Mouse (Mus musculus): Measurements from ENCODE around the gene Srpk1. TPM values are rescaled to one million over a fixed set of nuclear protein-coding genes. Genes with fewer than 3 reads are reported as not detected.
A peak's percentile ranks its signal among the peaks of the same experiment; 100 is the strongest.

Gene Srpk1
- total and polyA plus RNA-seq, 3 experiments, result 119 to 211 (median 125) TPM

- TF ChIP-seq ZNF384 (IDR thresholded peaks at IDR 0.05; ENCODE audit: low read depth, low read length) (no peak), MXI1 (IDR thresholded peaks at IDR 0.05; ENCODE audit: low read depth, low read length) (no peak; the same call in 1 of the 2 replicates)
These were observed 6.0 kb upstream of the Srpk1 start (continued) for GRCm38 (mm10) chr17:28628248-28629124.

GRCm38 (mm10) chr17:28626937-28627336 is 4.4 kb upstream of the Srpk1 start:
- Histone ChIP-seq H3K79me2 (ENCODE audit: control insufficient read depth, insufficient read depth, low read length, poor library complexity) (peaks cover 5% of the 10 kb centered on the region), H3K9ac (ENCODE audit: control insufficient read depth, low read depth, low read length, poor library complexity, severe bottlenecking) (no peak overlapping the region), H3K36me3 (ENCODE audit: control insufficient read depth in 1 of 2, insufficient read depth in 2 of 2, low read length in 2 of 2) (peaks cover 0 to 42% of the 10 kb centered on the region in 2 experiments; a peak in 2 of 4 replicates), H3K9me3 (replicated peaks; ENCODE audit: insufficient read depth, low read length) (no peaks in the 10 kb centered on the region), H3K4me3 (ENCODE audit: control insufficient read depth in 1 of 2, insufficient read depth in 1 of 2, low read depth in 2 of 2, low read length in 2 of 2) (no peak overlapping the region), H3K27ac (ENCODE audit: control insufficient read depth, low read depth, low read length) (no peak overlapping the region), H3K27me3 (ENCODE audit: control insufficient read depth in 1 of 2, insufficient read depth in 2 of 2, low read length in 2 of 2) (no peaks in the 10 kb centered on the region), H3K4me1 (ENCODE audit: control insufficient read depth in 1 of 2, insufficient read depth in 2 of 2, low read length in 2 of 2) (peaks cover 36 to 47% of the 10 kb centered on the region in 2 experiments)
- TF ChIP-seq E2F4 (IDR thresholded peaks at IDR 0.05; ENCODE audit: borderline replicate concordance, low read depth, low read length) (no peak), ZKSCAN1 (IDR thresholded peaks at IDR 0.05; ENCODE audit: low read depth, low read length) (no peak), EP300 (IDR thresholded peaks at IDR 0.05; ENCODE audit: low read depth in 1 of 2, low read length in 2 of 2) (peak in 1 of 2 experiments; percentile 24; a peak in 1 of 4 replicates), TCF12 (IDR thresholded peaks at IDR 0.05; ENCODE audit: low read depth, low read length) (no peak)
- peak; percentile 41 for DNase-seq (ENCODE audit: low read depth, low spot score)

GRCm38 (mm10) chr17:28625327-28625726 is 2.8 kb upstream of the Srpk1 start:
- no peaks in the 10 kb centered on the region for H3K27me3 ChIP-seq (ENCODE audit: control insufficient read depth in 1 of 2, insufficient read depth in 2 of 2, low read length in 2 of 2)
- H3K9ac ChIP-seq (ENCODE audit: control insufficient read depth, low read depth, low read length, poor library complexity, severe bottlenecking), result peak overlapping the region; percentile 55
- H3K79me2 ChIP-seq (ENCODE audit: control insufficient read depth, insufficient read depth, low read length, poor library complexity), result peaks cover 21% of the 10 kb centered on the region
- H3K4me3 ChIP-seq (ENCODE audit: control insufficient read depth in 1 of 2, insufficient read depth in 1 of 2, low read depth in 2 of 2, low read length in 2 of 2), result no peak overlapping the region; a peak in 1 of 4 replicates
- H3K36me3 ChIP-seq (ENCODE audit: control insufficient read depth in 1 of 2, insufficient read depth in 2 of 2, low read length in 2 of 2), result peaks cover 1 to 43% of the 10 kb centered on the region in 2 experiments
- DNase-seq (ENCODE audit: low read depth, low spot score), result peak; percentile 90
- peak overlapping the region; percentile 93 for H3K27ac ChIP-seq (ENCODE audit: control insufficient read depth, low read depth, low read length)
- no peaks in the 10 kb centered on the region for H3K9me3 ChIP-seq (replicated peaks; ENCODE audit: insufficient read depth, low read length)
- peaks cover 36 to 47% of the 10 kb centered on the region in 2 experiments for H3K4me1 ChIP-seq (ENCODE audit: control insufficient read depth in 1 of 2, insufficient read depth in 2 of 2, low read length in 2 of 2)
- TF ChIP-seq EP300 (IDR thresholded peaks at IDR 0.05; ENCODE audit: low read depth in 1 of 2, low read length in 2 of 2) (peak; percentile 86 to 94), NELFE (IDR thresholded peaks at IDR 0.05; ENCODE audit: low read depth, low read length) (peak; percentile 48), POLR2A (IDR thresholded peaks at IDR 0.05; ENCODE audit: control insufficient read depth in 1 of 2, insufficient read depth in 1 of 2, low read depth in 1 of 2, low read length in 2 of 2, poor library complexity in 1 of 2) (no peak), TAL1 (IDR thresholded peaks at IDR 0.05; ENCODE audit: low read length) (peak; percentile 69), GABPA (IDR thresholded peaks at IDR 0.05; ENCODE audit: low read depth, low read length) (peak; percentile 60), HCFC1 (IDR thresholded peaks at IDR 0.05; ENCODE audit: low read depth, low read length) (peak; percentile 40), JUND (IDR thresholded peaks at IDR 0.05; ENCODE audit: low read depth, low read length) (peak; percentile 68), MAFK (IDR thresholded peaks at IDR 0.05; ENCODE audit: borderline replicate concordance, low read depth, low read length) (peak; percentile 58; the same call in 1 of the 2 replicates), MAZ (IDR thresholded peaks at IDR 0.05; ENCODE audit: low read depth, low read length) (no peak), CTCF (IDR thresholded peaks at IDR 0.05 in 2 of 3, conservative IDR thresholded peaks at IDR 0.05 in 1 of 3; ENCODE audit: control insufficient read depth in 1 of 3, insufficient read depth in 1 of 3, low read depth in 2 of 3, low read length in 3 of 3, poor library complexity in 1 of 3, severe bottlenecking in 1 of 3) (no peak), ZKSCAN1 (IDR thresholded peaks at IDR 0.05; ENCODE audit: low read depth, low read length) (no peak), SMC3 (IDR thresholded peaks at IDR 0.05; ENCODE audit: low read depth, low read length) (0 out of 2 replicates have a peak, but pooled peaks have one; percentile 16), ZNF384 (IDR thresholded peaks at IDR 0.05; ENCODE audit: low read depth, low read length) (no peak), TBP (IDR thresholded peaks at IDR 0.05; ENCODE audit: low read depth, low read length) (0 out of 2 replicates have a peak, but pooled peaks have one; percentile 26), E2F4 (IDR thresholded peaks at IDR 0.05; ENCODE audit: borderline replicate concordance, low read depth, low read length) (no peak), KAT2A (conservative IDR thresholded peaks at IDR 0.05; ENCODE audit: low read depth, low read length) (peak; percentile 58), GATA1 (IDR thresholded peaks at IDR 0.05; ENCODE audit: low read depth, low read length) (no peak), POLR2AphosphoS5 (IDR thresholded peaks at IDR 0.05; ENCODE audit: borderline replicate concordance, low read depth, low read length) (no peak), MYC (IDR thresholded peaks at IDR 0.05; ENCODE audit: low read depth, low read length) (peak; percentile 81), MEF2A (IDR thresholded peaks at IDR 0.05; ENCODE audit: extremely low read depth, insufficient replicate concordance, low read depth, low read length, poor library complexity, severe bottlenecking) (0 out of 2 replicates have a peak, but pooled peaks have one; percentile 61), MAX (IDR thresholded peaks at IDR 0.05; ENCODE audit: low read length) (peak; percentile 80), CHD2 (IDR thresholded peaks at IDR 0.05; ENCODE audit: low read length) (no peak), ETS1 (IDR thresholded peaks at IDR 0.05; ENCODE audit: low read depth, low read length) (peak; percentile 90), UBTF (IDR thresholded peaks at IDR 0.05; ENCODE audit: borderline replicate concordance, insufficient read depth, low read depth, low read length) (no peak), MXI1 (IDR thresholded peaks at IDR 0.05; ENCODE audit: low read depth, low read length) (peak; percentile 79)

Data from MEL (cell line).